Mouse (Mus musculus) large intestine, adult 2 months (tissue): Measurements from ENCODE around the gene Taar9. TPM values are rescaled to one million over a fixed set of nuclear protein-coding genes. Genes with fewer than 3 reads are reported as not detected.
"Not testable (repeated sequence)": the region's sequence is repeated elsewhere in the genome, so short reads cannot be mapped to it uniquely, and the experiment has no call there.

Experiments used
- DNase-seq: peaks from one replicate; pipeline ENCODE4 v3.0.0-alpha.2; 2012; ENCODE audit warnings: low read depth, low spot score
- WGBS: fragments of 180-500 bp; shearing (Covaris S2); methylation state at CpG from one replicate; pipeline ENCODE4 v1.1.7; 2018; 5-methylcytosine and 5-hydroxymethylcytosine counted together
- polyA plus RNA-seq: library from polyadenylated mRNA; depleted of rRNA; stranded (reverse); fragments of >200 nt; gene quantifications from 2 replicates; pipeline ENCODE4 v1.2.3, GENCODE M21; 2012; rRNA removed

The Taar9 gene
- polyA plus RNA-seq, 1 experiment: not detected

- 13% methylated on average over 5 of the region's 5 CpGs for whole genome bisulfite sequencing
- no peak for DNase-seq
Measured at GRCm38 (mm10) chr10:24086555-24086954, 22.8 kb downstream of the Taar9 start.

- DNase-seq: no peak
- 76% methylated on average over 5 of the region's 5 CpGs for WGBS
Measured at GRCm38 (mm10) chr10:24085936-24086335, 23.4 kb downstream of the Taar9 start.

GRCm38 (mm10) chr10:24080166-24080565, 29.2 kb downstream of the Taar9 start:
- no peak for DNase-seq
- 29% methylated on average over 3 of the region's 3 CpGs for WGBS

GRCm38 (mm10) chr10:24076200-24076599, 33.1 kb downstream of the Taar9 start, which contains the start of gene Taar8a:
TSS of gene Taar8a (plus strand) at chr10:24076500.
- DNase-seq: not testable (repeated sequence)
- 85% methylated on average over 2 of the region's 4 CpGs for WGBS

- 17% methylated on average over 2 of the region's 2 CpGs for WGBS
- DNase-seq: not testable (repeated sequence)
Measured at GRCm38 (mm10) chr10:24074751-24075150, 34.6 kb downstream of the Taar9 start.

- DNase-seq: no peak
- WGBS: 82% methylated on average over 3 of the region's 3 CpGs
Measured at GRCm38 (mm10) chr10:24058986-24059385, 50.3 kb downstream of the Taar9 start.

Other genes with a start within 250 kb of the Taar9 start
- gene Vnn1, start 214.8 kb downstream of the Taar9 start, polyA plus RNA-seq: 58.1 and 174 TPM in 2 replicates
- not detected in 2 replicates for gene Taar1, start 189.2 kb downstream of the Taar9 start, polyA plus RNA-seq
- gene Taar2, start 171.0 kb downstream of the Taar9 start, polyA plus RNA-seq: not detected in 2 replicates
- not detected in 2 replicates for gene Taar3, start 160.0 kb downstream of the Taar9 start, polyA plus RNA-seq
- not detected in 2 replicates for gene Taar4, start 149.0 kb downstream of the Taar9 start, polyA plus RNA-seq
- not detected in 2 replicates for gene Taar5, start 138.8 kb downstream of the Taar9 start, polyA plus RNA-seq
- gene Taar6, start 123.9 kb downstream of the Taar9 start, polyA plus RNA-seq: not detected in 2 replicates
- gene Taar7a, start 116.1 kb downstream of the Taar9 start, polyA plus RNA-seq: not detected in 2 replicates
- not detected in 2 replicates for gene Taar7b, start 109.6 kb downstream of the Taar9 start, polyA plus RNA-seq
- not detected in 2 replicates for gene Taar7d, start 82.3 kb downstream of the Taar9 start, polyA plus RNA-seq
- gene Taar7e, start 71.9 kb downstream of the Taar9 start, polyA plus RNA-seq: not detected in 2 replicates
- not detected in 2 replicates for gene Taar7f, start 60.0 kb downstream of the Taar9 start, polyA plus RNA-seq
- gene Taar8a, start 33.0 kb downstream of the Taar9 start, polyA plus RNA-seq: not detected in 2 replicates
- not detected in 2 replicates for gene Taar8b, start 17.2 kb downstream of the Taar9 start, polyA plus RNA-seq
- gene Taar8c, start 7.6 kb downstream of the Taar9 start, polyA plus RNA-seq: not detected in 2 replicates
- gene Stx7, start 39.8 kb upstream of the Taar9 start, polyA plus RNA-seq: 71.2 and 112 TPM in 2 replicates
- gene Moxd1, start 114.0 kb upstream of the Taar9 start, polyA plus RNA-seq: 2.0 and 2.4 TPM in 2 replicates